Mouse (Mus musculus): Measurements from ENCODE around the gene Chd1.

Chd1 gene

DNA sequence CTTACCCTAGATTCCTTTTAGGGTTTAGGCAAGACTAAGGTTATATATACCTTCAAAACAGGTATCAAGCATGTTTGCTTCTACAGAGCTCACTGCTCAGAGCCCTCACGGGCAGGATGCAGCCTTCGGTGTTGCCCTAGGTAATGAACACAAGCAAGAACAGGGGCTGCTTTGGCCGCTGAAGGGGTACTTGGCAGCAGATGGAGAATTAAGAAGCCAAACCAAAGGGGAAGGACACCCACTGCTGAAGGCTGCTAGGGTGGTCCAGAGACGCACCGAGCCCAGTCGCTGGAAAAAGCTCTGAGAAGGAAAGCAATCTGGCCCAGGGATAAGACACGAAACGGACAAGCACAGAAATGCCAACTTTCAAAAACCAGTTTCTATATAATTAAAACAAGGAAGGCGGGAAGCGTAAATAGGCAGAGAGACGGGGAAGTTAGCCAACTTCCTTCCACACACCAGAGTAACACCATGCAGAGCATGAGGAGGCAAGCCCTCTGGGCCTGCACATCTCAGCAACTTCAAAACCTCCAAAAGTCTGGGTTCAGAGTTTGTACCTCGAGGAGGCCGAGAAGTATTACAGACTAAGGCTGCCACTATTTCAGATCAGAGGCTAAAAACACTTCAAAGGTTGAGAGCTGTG is 107.5 kb downstream of the Chd1 start:
- no peak for DNase-seq

DNA sequence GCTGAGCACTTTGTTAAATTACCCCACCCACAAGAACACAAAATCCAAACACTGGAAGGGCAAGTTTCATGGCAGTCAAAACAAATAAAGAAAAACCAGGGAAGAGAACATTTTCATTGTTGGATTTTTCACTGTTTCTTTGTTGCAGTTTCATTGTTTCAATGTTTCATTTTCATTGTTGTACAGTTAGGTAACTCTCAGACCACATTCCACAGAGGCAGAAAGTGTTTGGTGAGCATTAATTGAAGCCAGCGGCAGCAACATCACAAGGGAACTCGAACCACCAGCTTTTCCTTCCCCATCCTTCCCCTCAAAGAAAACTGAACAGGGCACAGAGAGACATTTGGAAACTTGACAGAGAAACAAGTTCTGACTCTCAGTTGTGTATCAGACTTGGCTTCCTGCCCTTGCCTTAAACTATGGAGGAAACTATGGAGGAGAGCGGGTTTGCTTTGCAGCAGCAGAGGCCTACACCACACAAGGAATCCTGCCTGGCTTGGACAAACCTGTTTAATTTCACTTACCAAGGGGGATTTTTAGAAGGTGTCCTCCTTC is 109.0 kb downstream of the Chd1 start:
- no peak for DNase-seq

DNA sequence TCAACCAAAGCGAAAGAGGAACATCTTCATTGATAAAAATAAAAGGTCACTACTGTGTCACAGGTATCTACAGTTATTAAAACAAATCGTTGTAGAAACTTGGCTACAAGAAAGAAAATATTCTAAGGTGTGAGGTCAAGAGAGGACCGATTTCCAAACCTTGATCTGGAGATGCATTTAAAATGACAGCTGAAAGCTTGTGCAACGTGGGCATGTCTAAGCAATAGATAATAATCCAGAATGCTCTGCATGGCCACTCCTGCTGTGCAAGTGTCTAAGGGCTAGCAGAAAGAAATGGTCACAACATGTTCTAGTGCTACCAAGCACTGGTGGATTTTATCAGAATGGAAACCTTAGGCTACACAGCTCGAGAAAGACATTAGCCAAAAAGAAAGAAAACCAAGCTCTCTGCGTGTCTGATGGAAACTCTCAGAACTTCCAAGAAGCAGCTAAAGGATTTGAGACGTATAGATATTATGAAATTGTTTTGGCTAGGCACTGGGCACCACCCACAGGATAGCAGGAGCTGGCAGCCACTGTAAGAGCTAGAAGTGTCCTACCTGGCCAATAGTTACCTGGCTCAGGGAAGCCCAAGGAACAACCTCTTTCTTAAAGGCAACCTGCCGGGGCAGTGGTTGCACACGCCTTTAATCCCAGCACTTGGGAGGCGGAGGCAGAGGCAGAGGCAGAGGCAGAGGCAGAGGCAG is 110.7 kb downstream of the Chd1 start:
- DNase-seq, result no peak

DNA sequence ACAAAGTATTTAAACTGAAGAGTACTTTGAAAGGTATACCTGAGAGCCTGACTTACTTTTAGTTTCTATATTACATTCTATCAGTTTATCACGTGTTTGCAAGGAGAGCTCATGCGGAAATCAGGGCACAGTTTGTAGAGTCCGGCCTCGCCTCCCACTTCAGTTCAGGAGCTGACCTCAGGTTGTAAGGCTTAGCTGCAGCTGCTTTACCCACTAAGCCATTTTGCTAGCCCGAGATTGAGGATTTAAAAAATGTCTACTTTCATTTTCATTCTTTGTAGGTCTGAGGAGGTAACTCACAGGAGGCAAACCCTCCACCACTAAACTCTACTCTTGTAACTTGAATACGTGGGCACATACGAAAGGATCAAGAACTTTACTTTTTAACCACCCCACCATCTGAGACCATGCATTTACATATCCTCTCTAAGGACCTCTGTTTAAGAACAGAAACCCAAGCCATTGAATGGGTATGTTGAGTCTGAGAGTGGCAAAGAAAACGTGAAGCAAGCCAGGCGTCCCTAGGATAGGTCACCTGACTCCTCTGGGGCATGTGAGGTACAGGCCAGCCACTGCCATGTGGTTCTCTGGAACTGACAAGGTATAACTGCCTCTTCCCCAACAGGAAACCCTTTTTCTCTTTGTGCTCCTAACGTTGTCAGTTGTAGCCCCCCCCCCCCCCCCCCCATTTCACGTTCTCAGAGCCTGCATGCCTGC is 111.8 kb downstream of the Chd1 start:
- no peak for DNase-seq

DNA sequence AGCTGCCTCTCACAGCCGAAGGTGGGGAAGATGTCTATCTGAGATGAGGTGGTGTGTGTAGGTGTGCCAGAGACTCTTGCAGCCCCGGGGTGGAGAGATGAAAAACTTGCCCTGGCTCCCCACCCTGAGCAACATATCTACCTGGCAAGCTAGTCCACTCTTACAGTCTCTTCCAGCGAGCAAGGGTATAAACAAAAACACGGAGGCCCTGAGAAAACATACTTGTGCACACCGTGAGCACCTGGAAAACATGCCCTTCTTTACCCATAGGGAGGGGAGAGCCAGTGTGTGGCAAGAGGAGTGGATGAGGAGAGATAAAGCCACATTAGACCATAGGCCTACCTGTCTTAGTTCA is 112.3 kb downstream of the Chd1 start:
- DNase-seq, result no peak

DNA sequence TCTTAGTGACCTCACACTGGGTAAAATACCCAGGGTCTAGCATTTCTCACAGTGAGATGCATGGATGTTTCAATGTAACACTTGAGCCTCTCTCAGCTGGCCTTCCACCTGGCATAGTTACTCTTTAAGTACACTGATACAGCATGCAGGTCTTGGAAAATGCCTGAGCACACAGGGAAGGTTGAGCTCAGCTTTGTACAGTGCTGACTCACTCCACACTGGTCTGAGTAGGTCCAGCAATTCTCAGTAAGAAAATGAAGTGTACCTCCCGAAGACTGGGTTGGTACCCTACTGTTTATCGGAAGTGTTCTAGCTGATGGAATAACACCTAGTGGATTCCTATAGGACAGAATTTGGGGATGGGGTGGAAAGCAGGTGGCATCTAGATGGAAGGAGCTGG is 112.9 kb downstream of the Chd1 start:
- DNase-seq, result no peak

DNA sequence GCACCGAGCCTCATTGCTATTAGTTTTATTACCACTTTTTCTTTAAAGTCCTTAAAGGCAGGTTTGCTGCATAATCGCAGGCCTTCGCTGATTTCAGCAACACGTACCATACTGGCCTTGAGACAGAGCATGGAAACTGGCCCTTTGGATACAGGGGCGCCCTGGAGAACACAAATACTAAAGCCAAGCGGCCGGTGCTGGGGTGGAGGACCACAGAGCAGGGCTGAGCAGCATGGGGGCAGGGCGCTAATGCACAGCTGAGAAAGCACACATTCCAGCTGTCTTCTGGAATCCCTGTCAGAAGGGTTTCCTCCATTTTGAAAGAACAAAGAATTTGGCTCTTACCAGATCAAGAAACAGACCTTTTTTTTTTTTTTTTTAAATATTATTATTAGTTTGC is 113.6 kb downstream of the Chd1 start:
- DNase-seq, result no peak

DNA sequence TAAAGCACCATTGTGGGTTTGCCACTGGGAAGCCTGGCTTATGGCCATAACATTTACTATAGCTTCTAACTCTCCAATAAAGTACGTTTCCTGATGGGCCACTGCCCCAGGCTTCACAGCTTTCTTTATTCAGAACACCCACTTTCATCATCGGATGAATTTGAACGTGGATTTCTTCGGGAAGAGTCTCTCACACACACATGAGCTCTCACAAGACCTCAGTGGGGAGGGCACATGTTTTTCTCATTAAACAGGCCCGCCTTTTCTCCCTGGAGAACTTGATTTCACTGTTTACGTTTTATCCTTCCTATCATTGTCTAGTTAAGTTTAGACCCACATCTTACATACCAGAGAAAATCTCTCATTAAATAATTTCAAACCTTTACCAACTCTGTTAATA is 115.4 kb downstream of the Chd1 start:
- no peak for DNase-seq

DNA sequence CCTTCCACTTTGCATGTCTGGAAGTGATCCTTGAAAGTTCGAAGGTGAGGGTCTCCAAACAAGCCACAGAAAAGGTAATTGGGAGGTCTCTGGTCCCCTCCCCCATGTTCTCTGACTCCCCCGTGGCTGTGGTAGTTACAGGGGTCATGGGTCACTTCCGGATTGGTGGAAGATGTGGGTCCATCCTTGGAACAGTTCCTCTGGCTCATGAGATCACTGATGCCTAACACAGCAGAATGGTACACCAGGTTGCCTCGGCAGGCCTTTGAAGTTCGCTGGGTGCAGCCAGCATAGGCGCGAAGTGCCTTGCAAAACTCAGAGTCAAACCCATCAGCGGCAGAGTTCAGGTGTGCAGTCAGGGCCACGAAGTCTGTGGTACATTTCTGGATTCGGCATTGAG is 116.0 kb downstream of the Chd1 start:
- DNase-seq, result no peak

DNA sequence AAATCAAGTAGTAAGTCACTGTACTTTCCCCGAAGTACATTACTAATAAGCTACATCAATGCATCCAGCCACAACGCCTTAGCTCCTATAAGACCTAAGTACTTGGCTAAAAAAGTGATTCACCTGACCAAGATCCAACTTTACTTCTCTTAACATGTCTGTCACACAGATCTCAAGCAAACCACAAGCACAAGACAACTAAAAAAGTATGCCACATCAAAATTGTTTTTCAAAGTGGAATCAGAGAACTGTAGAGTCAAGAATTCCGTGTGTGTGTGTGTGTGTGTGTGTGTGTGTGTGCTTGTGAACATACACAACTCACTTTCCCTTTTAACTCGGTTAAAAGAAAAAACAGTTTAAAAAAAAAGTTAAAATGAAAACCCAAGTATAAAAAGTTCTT is 116.9 kb downstream of the Chd1 start:
- no peak for DNase-seq
